Mouse (Mus musculus) forebrain, embryonic 16.5 days (tissue): ENCODE measurements around the gene Ano10. TPM values are rescaled to one million over a fixed set of nuclear protein-coding genes. Genes with fewer than 3 reads are reported as not detected.

Source experiments
- ATAC-seq: fragments of 200-750 bp; cut with Nextera tagmentation; 2 replicates; pipeline ENCODE4 v1.8.0; 2017; ENCODE audit warnings: mild to moderate bottlenecking, moderate library complexity
- H3K27ac ChIP-seq: fragments of 300-500 bp; sonication (generic); 2 replicates; pipeline ENCODE4 v1.5.1; 2014; ENCODE audit warnings: low read length, control low read depth
- H3K27me3 ChIP-seq: fragments of 300-500 bp; sonication (generic); replicated peaks from 2 replicates; pipeline ENCODE4 v1.6.1; 2014; ENCODE audit warnings: low read length; ENCODE audit not compliant: control insufficient read depth, insufficient read depth
- H3K36me3 ChIP-seq: fragments of 300-500 bp; sonication (generic); 2 replicates; pipeline ENCODE4 v1.6.1; 2014; ENCODE audit not compliant: control insufficient read depth, insufficient read depth
- H3K4me1 ChIP-seq: fragments of 300-500 bp; sonication (generic); replicated peaks from 2 replicates; pipeline ENCODE4 v1.6.1; 2014; ENCODE audit warnings: low read length; ENCODE audit not compliant: control insufficient read depth, insufficient read depth
- H3K4me2 ChIP-seq: fragments of 300-500 bp; sonication (generic); 2 replicates; pipeline ENCODE4 v1.6.1; 2014; ENCODE audit warnings: mild to moderate bottlenecking, low read length, control low read depth
- H3K4me3 ChIP-seq: fragments of 300-500 bp; sonication (generic); replicated peaks from 2 replicates; pipeline ENCODE4 v1.5.1; 2014; ENCODE audit warnings: mild to moderate bottlenecking, low read length, control low read depth
- H3K9ac ChIP-seq: fragments of 300-500 bp; sonication (generic); replicated peaks from 2 replicates; pipeline ENCODE4 v1.6.1; 2014; ENCODE audit warnings: low read depth, low read length, control low read depth
- H3K9me3 ChIP-seq: fragments of 300-500 bp; sonication (generic); 2 replicates; pipeline ENCODE4 v1.6.1; 2016; ENCODE audit warnings: low read length; ENCODE audit not compliant: control insufficient read depth
- WGBS: fragments of 180-500 bp; shearing (Covaris S2); extraction: QIAGEN DNeasy Blood & Tissue Kit; methylation state at CpG from one replicate; pipeline ENCODE4 v1.1.7; 2014; 5-methylcytosine and 5-hydroxymethylcytosine counted together
- polyA plus RNA-seq: library from polyadenylated mRNA; unstranded; fragments of >200 nt; fragmentation: Nextera tagmentation; extraction: Ambion mirVana; gene quantifications from 2 replicates; pipeline ENCODE4 v1.2.1, GENCODE M21; 2015

The Ano10 gene
- polyA plus RNA-seq: 34.9 and 35.0 TPM in 2 replicates

- ATAC-seq: peak; percentile 96
- Histone ChIP-seq H3K9ac (peak within 1 kb of the TSS; percentile 85), H3K36me3 (no peaks in the 10 kb centered on the region), H3K27me3 (no peaks in the 10 kb centered on the region), H3K27ac (peak within 1 kb of the TSS; percentile 82), H3K9me3 (no peaks in the 10 kb centered on the region), H3K4me2 (peak within 1 kb of the TSS; percentile 69), H3K4me3 (peak within 1 kb of the TSS; percentile 76), H3K4me1 (peaks cover 11% of the 10 kb centered on the region)
- WGBS: 1% methylated on average over 51 of the region's 51 CpGs
Measured at GRCm38 (mm10) chr9:122294242-122294881, at the start of gene Ano10. TSS of gene Ano10 (minus strand) at chr9:122294423.

- Histone ChIP-seq H3K9ac (no peak overlapping the region), H3K4me1 (no peaks in the 10 kb centered on the region), H3K4me3 (no peak overlapping the region), H3K27ac (no peak overlapping the region), H3K36me3 (no peaks in the 10 kb centered on the region), H3K9me3 (no peaks in the 10 kb centered on the region), H3K4me2 (no peak overlapping the region), H3K27me3 (no peaks in the 10 kb centered on the region)
- ATAC-seq: no peak
- WGBS: 88% methylated on average over 7 of the region's 7 CpGs
Measured at GRCm38 (mm10) chr9:122343399-122343798, 49.2 kb upstream of the Ano10 start.

- H3K27ac ChIP-seq: no peak overlapping the region
- H3K9me3 ChIP-seq: no peaks in the 10 kb centered on the region
- WGBS: 57% methylated on average over 5 of the region's 5 CpGs
- no peak overlapping the region for H3K9ac ChIP-seq
- no peaks in the 10 kb centered on the region for H3K36me3 ChIP-seq
- no peak overlapping the region for H3K4me3 ChIP-seq
- H3K27me3 ChIP-seq: no peaks in the 10 kb centered on the region
- ATAC-seq: no peak
- no peak overlapping the region for H3K4me2 ChIP-seq
- no peaks in the 10 kb centered on the region for H3K4me1 ChIP-seq
Measured at GRCm38 (mm10) chr9:122339972-122340371, 45.7 kb upstream of the Ano10 start.

GRCm38 (mm10) chr9:122337510-122337931 lies 43.3 kb upstream of the Ano10 start:
- Histone ChIP-seq H3K27me3 (no peaks in the 10 kb centered on the region), H3K9ac (no peak overlapping the region), H3K4me2 (no peak overlapping the region), H3K27ac (no peak overlapping the region), H3K4me3 (no peak overlapping the region), H3K36me3 (no peaks in the 10 kb centered on the region), H3K9me3 (no peaks in the 10 kb centered on the region), H3K4me1 (no peaks in the 10 kb centered on the region)
- ATAC-seq: no peak
- 60% methylated on average over 8 of the region's 8 CpGs for WGBS

GRCm38 (mm10) chr9:122336677-122337076 lies 42.5 kb upstream of the Ano10 start:
- H3K4me2 ChIP-seq: no peak overlapping the region
- H3K4me1 ChIP-seq: no peaks in the 10 kb centered on the region
- H3K36me3 ChIP-seq: no peaks in the 10 kb centered on the region
- no peak for ATAC-seq
- no peaks in the 10 kb centered on the region for H3K27me3 ChIP-seq
- no peaks in the 10 kb centered on the region for H3K9me3 ChIP-seq
- H3K27ac ChIP-seq: no peak overlapping the region
- H3K9ac ChIP-seq: no peak overlapping the region
- WGBS: 72% methylated on average over 2 of the region's 2 CpGs
- H3K4me3 ChIP-seq: no peak overlapping the region

- 68% methylated on average over 3 of the region's 3 CpGs for WGBS
- no peak overlapping the region for H3K4me2 ChIP-seq
- H3K36me3 ChIP-seq: no peaks in the 10 kb centered on the region
- H3K4me1 ChIP-seq: no peaks in the 10 kb centered on the region
- no peak overlapping the region for H3K9ac ChIP-seq
- no peak overlapping the region for H3K27ac ChIP-seq
- H3K4me3 ChIP-seq: no peak overlapping the region
- H3K27me3 ChIP-seq: no peaks in the 10 kb centered on the region
- ATAC-seq: no peak
- no peaks in the 10 kb centered on the region for H3K9me3 ChIP-seq
Measured at GRCm38 (mm10) chr9:122328199-122328598, 34.0 kb upstream of the Ano10 start.

- WGBS: 94% methylated on average over 1 of the region's 1 CpGs
- Histone ChIP-seq H3K4me1 (no peaks in the 10 kb centered on the region), H3K4me3 (no peak overlapping the region), H3K9ac (no peak overlapping the region), H3K9me3 (no peaks in the 10 kb centered on the region), H3K4me2 (no peak overlapping the region), H3K27me3 (no peaks in the 10 kb centered on the region), H3K27ac (no peak overlapping the region), H3K36me3 (no peaks in the 10 kb centered on the region)
- no peak for ATAC-seq
Measured at GRCm38 (mm10) chr9:122325996-122326395, 31.8 kb upstream of the Ano10 start.

GRCm38 (mm10) chr9:122322356-122322755 lies 28.1 kb upstream of the Ano10 start:
- Histone ChIP-seq H3K4me2 (no peak overlapping the region), H3K9ac (no peak overlapping the region), H3K27me3 (no peaks in the 10 kb centered on the region), H3K4me1 (no peaks in the 10 kb centered on the region), H3K4me3 (no peak overlapping the region), H3K9me3 (no peaks in the 10 kb centered on the region), H3K27ac (no peak overlapping the region), H3K36me3 (no peaks in the 10 kb centered on the region)
- WGBS: 74% methylated on average over 3 of the region's 3 CpGs
- no peak for ATAC-seq

- Histone ChIP-seq H3K4me1 (no peaks in the 10 kb centered on the region), H3K9ac (no peak overlapping the region), H3K4me3 (no peak overlapping the region), H3K9me3 (no peaks in the 10 kb centered on the region), H3K27me3 (no peaks in the 10 kb centered on the region), H3K36me3 (no peaks in the 10 kb centered on the region), H3K4me2 (no peak overlapping the region), H3K27ac (no peak overlapping the region)
- 93% methylated on average over 4 of the region's 4 CpGs for WGBS
- no peak for ATAC-seq
Measured at GRCm38 (mm10) chr9:122320626-122321025, 26.4 kb upstream of the Ano10 start.

- no peak for ATAC-seq
- 93% methylated on average over 7 of the region's 7 CpGs for WGBS
- Histone ChIP-seq H3K9me3 (no peaks in the 10 kb centered on the region), H3K27ac (no peak overlapping the region), H3K9ac (no peak overlapping the region), H3K27me3 (no peaks in the 10 kb centered on the region), H3K4me2 (no peak overlapping the region), H3K36me3 (no peaks in the 10 kb centered on the region), H3K4me3 (no peak overlapping the region), H3K4me1 (no peaks in the 10 kb centered on the region)
Measured at GRCm38 (mm10) chr9:122316562-122316961, 22.3 kb upstream of the Ano10 start.
